Mouse (Mus musculus) c-Kit-positive CD71-positive TER-119-positive erythroid progenitor cells, embryonic 14.5 days (primary cell): ENCODE measurements around the gene Gm3183.
"Not testable (repeated sequence)": the region's sequence is repeated elsewhere in the genome, so short reads cannot be mapped to it uniquely, and the experiment has no call there.

Experiments
- DNase-seq: peaks from one replicate; pipeline ENCODE4 v3.0.0-alpha.2; 2013; ENCODE audit warnings: low spot score

The Gm3183 gene

GRCm38 (mm10) chr5:94865136-94865535 is at the start of gene Gm3183:
Gene Gm3183, plus strand, starts transcription at chr5:94865436.
- DNase-seq, result not testable (repeated sequence)
